Mouse (Mus musculus): Measurements from ENCODE around the gene Gm49320.
A peak's percentile ranks its signal among the peaks of the same experiment; 100 is the strongest.

The Gm49320 gene

GRCm38 (mm10) chr8:4238434-4239192 lies at the start of gene Gm49320, which contains the start of gene Map2k7:
TSS of gene Gm49320 (plus strand) at chr8:4238865.
TSS of gene Map2k7 (plus strand) at chr8:4238740.
- DNase-seq (ENCODE audit: low read depth), result peak; percentile 98

- no peak for DNase-seq (ENCODE audit: low read depth)
These were observed 49.5 kb upstream of the Gm49320 start for GRCm38 (mm10) chr8:4189031-4189722.

- no peak for DNase-seq (ENCODE audit: low read depth)
These were observed 46.4 kb upstream of the Gm49320 start for GRCm38 (mm10) chr8:4192305-4192704.

- peak; percentile 65 for DNase-seq (ENCODE audit: low read depth)
These were observed 45.7 kb upstream of the Gm49320 start for GRCm38 (mm10) chr8:4192807-4193587.

GRCm38 (mm10) chr8:4193588-4193894 lies 45.1 kb upstream of the Gm49320 start:
- no peak for DNase-seq (ENCODE audit: low read depth)

- no peak for DNase-seq (ENCODE audit: low read depth)
These were observed 37.3 kb upstream of the Gm49320 start for GRCm38 (mm10) chr8:4201321-4201720.

GRCm38 (mm10) chr8:4205246-4206123 lies 33.2 kb upstream of the Gm49320 start:
- no peak for DNase-seq (ENCODE audit: low read depth)

- DNase-seq (ENCODE audit: low read depth), result no peak
These were observed 32.3 kb upstream of the Gm49320 start for GRCm38 (mm10) chr8:4206182-4207015.

GRCm38 (mm10) chr8:4207016-4207350 lies 31.7 kb upstream of the Gm49320 start:
- DNase-seq (ENCODE audit: low read depth), result no peak

- no peak for DNase-seq (ENCODE audit: low read depth)
These were observed 27.6 kb upstream of the Gm49320 start for GRCm38 (mm10) chr8:4211097-4211496.

GRCm38 (mm10) chr8:4212809-4213209 lies 25.9 kb upstream of the Gm49320 start:
- DNase-seq (ENCODE audit: low read depth), result no peak

GRCm38 (mm10) chr8:4213210-4214005 lies 25.3 kb upstream of the Gm49320 start:
- DNase-seq (ENCODE audit: low read depth), result no peak

- peak; percentile 50 for DNase-seq (ENCODE audit: low read depth)
These were observed 24.4 kb upstream of the Gm49320 start for GRCm38 (mm10) chr8:4214006-4214980.

GRCm38 (mm10) chr8:4216296-4216695 lies 22.4 kb upstream of the Gm49320 start:
- DNase-seq (ENCODE audit: low read depth), result no peak

- no peak for DNase-seq (ENCODE audit: low read depth)
These were observed 21.7 kb upstream of the Gm49320 start, which contains the start of gene Prr36 for GRCm38 (mm10) chr8:4216791-4217621. TSS of gene Prr36 (minus strand) at chr8:4217459.

- DNase-seq (ENCODE audit: low read depth), result no peak
These were observed 19.0 kb upstream of the Gm49320 start for GRCm38 (mm10) chr8:4219617-4220016.

- no peak for DNase-seq (ENCODE audit: low read depth)
These were observed 16.6 kb upstream of the Gm49320 start for GRCm38 (mm10) chr8:4222059-4222458.

- no peak for DNase-seq (ENCODE audit: low read depth)
These were observed 12.3 kb upstream of the Gm49320 start for GRCm38 (mm10) chr8:4226323-4226722.

All from c-Kit-positive CD71-positive TER-119-negative erythroid progenitor cells, embryonic 14.5 days (primary cell).